Mouse (Mus musculus) kidney, adult 11 months (tissue): ENCODE results near the gene Mcm2.

Experiments
- DNase-seq: peaks from one replicate; pipeline ENCODE4 v3.0.0; 2022

The Mcm2 gene

DNA sequence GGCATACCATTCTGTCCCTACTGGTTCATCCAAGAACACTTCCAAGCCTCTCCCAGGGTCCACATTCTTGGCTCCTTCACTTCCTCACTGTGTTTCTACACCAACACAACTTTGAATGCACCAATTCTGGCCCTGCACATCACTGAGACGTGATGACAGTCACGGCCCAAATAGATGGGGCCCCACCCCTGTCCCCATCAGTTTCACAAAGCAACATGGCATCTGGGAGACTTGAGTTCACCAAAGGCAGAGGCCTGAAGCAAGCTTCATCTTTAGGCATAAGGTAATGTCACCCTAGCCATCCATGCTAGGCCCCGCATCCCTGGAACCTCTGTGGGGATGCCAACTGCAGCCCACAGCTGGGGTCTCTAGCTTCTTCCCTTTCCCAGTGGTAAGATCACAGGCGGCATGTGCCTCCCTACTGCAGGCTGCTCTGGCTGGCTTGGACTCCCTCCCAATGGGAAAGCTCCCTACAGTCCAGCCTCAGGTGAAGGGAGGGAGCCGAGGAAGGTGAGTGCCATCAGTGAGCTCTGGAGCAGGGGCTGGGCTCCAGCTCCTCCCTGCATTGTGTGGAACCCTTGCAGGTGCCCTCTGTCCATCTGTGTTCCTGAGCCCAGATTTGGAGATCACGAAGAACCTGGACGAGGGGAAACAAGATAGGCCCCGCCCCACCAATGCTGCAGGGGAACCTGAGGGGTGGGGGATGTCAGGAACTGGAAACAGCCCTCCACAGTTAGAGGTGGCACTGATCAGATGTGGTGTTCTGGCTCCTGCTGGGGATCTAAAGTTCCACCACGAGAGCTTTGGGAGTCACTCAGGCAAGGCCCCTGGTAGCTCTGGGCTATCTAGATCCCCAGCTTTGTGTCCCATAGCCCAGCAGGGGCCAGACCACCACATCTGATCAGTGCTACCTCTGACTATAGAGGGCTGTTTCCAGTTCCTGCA, 54.5 kb downstream of the Mcm2 start:
- DNase-seq, result no peak

DNA sequence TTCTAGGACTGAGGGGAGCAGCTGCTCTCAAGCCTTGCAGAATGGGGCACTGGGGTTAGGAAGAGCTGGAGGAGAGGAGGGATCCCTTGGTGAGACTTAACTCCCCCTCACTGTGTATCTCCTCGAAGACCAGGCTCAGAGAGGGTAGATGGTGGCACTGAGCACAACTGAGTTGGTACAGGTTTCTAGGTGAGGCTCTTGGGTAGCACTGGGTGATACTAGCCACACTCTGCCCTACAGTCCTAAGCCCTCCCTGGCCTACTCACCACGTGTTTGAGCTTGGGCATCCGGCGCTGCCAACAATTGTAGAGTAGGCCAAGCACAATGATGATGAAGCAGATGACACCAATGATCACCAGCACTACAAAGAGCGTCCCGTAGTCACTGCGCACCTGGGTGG, 55.3 kb downstream of the Mcm2 start:
- DNase-seq, result no peak

DNA sequence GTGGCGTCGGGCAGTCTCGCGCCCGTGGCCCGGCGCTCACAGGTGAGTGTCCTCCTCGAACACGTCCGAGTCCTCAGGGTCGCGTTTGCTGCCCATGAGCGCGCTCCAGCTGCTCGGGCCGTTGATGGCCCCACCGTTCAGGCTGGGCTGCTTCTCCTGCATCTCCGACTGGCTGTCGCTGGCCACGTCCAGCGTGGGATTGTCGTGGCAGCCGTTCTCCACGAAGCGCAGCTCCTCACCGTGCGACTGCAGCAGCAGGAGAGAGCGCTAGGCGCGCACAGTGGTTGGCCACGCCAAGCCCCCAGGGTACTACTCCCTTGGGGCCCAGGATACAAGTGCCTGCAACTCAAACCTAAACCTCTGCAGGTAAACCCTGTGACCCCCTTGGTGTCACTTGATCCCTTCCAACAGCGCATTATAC, 55.8 kb downstream of the Mcm2 start:
- DNase-seq, result no peak

DNA sequence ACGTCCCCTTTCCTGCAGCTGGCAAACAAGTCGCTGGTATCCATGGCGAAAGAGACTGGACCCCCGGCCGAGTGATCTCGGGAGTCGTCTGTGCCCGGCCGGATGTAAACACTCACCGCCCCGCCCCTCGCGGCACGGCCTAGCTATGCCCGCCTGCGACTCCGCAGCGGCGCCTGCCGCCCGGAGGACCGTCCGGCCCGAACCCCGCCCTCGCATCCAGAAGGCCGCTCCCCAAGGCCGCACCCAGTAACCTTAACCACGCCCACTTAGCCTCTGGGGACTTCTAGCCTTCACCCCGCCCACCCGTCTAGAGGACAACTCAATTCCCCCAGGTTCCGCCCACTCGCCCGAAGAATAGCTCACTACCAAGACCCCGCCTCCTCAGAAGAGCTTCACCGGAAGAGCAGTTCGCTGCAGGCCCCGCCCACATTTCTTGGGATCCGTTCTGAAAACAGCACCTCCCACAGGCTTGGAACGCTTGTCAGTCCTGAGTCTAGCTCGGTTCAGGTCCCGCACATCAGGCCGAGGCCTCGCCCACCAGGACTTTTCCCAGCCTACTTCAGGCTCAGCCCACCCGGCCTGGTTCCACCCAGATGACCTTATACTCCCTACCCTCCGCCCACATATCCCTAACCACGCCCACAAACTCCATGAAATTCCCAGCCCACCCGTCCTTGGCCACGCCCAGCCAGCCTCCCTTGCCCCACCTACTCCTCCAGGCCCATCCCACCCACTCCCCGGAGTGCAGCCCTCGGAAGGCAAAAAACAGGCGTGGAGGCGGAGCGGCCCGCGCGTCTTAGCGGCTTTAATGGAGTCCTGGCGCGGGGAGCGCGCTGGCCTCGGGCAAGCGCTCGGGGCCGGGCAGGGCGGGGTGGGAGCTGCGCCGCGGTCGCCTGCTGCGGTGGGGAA, 56.5 kb downstream of the Mcm2 start, which contains the start of gene Abtb1:
Abtb1 (minus strand) TSS at position 204 of the 909 bp plus-strand sequence.
- DNase-seq, result peak; percentile 100

DNA sequence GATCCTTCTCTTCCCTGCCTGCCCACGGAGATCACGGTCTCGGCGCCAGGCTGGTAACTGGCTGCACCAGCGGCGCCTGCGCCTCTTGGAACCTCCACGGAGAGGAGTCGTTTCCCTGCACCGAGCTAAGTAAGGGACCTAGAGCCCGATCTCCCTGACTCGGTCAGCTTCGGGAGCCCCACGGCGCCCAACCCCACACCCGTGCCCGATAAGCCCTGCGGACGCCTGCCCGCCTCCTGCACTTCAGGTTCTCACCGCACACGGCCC, 57.1 kb downstream of the Mcm2 start:
- DNase-seq, result no peak

DNA sequence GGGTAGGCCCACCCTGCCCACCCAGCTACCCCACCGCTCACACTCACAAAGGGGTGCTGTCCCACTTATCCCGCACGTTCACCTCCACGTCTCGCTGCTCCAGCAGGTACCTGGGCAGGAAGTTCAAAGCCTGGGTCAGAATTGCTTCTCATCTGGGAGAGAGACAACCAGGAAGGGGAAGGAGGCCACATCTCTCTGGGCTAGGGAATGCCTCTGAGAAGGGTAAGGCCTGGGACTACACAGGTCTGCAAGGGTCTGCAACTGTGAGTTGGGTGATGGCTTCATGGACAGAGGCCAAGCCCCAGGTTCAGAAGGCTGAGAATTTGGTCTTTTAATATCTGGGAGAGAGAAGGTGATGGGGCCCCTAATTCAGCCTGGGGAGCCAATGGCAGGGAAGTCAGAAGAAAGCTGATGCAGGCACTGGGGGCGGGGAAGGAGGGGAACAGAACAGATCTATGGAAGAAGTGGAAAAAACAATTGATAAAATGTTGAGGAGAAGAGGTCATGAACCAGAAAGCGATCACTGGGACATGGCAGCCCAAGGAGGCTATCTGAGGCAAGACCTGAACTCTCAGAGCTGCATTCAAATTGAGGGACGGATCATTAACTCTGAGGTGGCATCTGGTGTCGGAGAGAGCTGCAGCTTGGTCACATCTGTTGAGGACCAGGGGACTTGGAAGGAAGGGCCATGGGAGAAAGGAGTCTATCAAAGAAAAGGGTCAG, 57.6 kb downstream of the Mcm2 start:
- DNase-seq, result no peak

DNA sequence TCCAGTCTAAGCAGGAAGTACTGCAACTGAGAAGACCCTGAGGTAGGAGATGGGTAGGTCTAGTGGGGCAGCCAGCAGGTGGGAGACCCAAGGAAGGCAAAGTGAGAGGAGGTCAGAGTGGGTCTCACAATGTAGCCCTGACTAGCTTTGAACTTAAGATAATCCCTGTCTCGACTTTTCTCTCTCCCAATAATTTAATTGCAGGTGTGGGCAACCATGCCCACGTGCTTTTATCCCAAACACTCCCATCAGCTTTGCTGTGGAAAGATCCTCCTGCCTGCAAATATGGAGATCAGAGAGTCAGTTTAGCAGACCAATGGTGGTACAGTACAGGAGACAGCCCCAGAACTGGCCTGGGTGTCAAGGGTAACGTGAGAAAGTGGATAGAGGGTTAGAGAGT, 58.4 kb downstream of the Mcm2 start:
- DNase-seq, result no peak

DNA sequence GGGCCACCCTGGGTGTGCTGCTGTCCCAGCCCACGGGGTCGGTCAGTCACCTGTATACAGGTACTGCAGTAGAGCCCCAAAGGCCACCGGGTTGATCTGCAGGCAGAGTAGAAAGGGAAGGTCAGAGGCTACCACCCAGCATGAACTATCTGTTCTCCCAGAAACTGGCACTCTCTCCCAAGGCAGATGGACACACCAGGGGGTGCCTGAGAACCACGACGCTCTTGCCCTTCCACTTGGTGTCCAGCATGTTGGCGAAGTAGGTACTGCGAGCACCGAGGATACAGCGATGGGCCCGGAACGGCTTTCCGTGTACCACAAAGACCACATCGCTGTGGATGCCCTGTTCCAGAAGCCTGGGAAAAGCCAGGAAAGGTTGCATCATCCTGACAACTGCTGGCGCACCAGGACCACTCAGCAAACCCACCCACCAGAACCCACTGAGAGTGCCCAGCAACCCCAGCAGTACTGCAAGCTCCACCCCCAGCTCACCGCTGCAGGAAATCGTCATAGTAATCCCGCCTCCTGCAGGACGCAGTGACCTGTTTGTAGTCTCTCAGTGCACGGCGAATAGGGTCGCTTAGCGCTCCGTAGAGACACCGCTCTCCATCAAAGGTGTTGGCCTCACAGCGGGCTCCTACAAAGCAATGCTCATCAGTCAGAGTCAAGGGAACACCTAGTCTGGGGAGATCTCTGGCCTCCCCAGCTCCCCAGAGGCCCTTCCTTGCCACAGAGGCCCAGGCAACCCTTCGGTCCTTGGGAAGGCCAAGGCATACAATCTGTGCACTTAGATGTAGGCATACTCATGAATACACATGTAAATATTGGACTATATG, 59.2 kb downstream of the Mcm2 start:
- no peak for DNase-seq

DNA sequence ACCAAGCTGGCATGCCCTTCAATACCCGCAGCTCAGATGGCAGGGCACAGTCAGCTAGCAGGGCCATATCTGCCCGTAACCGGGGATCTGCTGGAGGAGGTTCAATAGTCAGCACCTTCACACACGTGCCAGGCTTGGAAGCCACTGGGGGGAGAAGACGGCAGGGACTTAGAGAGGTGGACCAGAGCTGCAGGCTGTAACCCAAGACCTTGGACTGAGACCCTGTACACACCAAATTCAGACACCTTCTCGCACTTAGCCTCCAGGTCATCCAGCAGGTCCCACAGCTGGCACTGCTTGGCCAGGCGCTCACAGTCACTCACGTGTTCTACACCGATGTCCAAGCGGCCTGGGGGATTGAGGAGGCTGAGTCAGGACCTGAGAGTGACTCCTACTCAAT, 60.0 kb downstream of the Mcm2 start:
- DNase-seq, result no peak

DNA sequence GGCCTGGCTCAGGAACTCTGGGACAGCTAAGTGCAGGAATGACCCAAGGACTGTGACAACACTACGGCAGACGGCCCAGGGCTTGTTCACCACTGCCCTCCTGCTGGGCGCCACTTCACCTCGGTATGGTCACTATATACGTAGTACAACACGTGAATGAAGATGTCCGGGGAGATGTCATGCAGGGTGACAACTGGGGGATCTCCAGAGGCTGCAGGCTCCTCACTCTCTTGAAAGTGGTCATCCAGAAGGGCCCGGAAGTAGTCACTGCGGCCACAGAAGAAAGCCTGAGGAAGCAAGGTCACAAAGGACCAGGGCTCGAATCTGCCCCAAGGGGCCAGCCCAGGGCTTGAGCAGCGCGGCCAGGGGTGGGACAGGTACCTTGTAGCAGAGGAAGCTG, 60.6 kb downstream of the Mcm2 start:
- DNase-seq, result no peak

DNA sequence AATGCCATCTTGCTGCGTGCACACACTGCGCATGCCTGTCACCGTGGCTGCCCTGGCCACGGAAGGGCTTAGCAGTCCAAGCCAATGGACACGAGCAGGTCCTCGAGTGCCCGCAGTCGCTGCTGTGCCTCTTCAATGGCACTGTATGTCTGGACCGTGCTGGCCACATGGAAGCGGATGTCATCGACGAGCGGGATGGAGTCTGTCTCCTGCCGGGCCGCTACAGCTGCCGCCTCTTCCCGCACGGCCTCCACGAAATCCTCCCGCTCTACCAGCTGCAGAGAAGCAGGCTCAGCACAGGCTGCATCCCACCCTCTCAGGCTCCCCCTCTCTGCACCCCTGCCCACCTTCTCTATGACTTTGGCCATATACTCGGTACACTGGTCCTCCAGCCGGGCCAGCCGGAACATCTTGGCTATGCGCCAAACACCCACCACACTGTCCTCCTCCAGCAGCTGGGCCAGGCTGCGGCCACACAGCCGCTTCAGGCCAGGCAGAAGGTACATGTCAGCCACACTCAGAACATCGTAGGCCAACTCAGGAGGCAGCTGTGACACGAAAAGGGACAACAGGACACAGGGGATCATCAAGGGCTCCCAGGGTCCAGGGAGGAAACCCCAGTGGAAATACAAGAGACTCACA, 62.3 kb downstream of the Mcm2 start:
- no peak for DNase-seq

DNA sequence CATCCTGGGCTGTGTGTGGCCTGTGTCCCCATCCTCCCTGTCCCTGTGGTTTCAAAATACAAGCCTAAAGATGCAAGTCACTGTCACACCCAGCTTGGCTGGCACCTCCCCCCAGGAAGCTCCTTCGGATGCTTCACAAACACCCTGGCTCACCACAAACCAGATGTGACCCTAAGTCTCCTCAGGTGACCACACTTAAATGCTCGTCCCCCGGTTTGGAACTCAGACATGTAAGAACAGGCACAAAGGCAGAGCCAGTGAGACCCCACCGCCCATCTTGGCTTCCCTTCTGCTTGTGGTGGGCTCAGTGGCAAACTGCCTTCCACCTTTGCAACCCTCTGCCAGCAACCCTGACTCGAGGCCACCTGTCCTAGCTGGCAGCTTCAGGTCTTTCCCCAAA, 63.5 kb downstream of the Mcm2 start:
- DNase-seq, result no peak
